Mouse (Mus musculus) lung, postnatal 0 days (tissue): ENCODE results near the gene Celf2. TPM values are rescaled to one million over a fixed set of nuclear protein-coding genes. Genes with fewer than 3 reads are reported as not detected.

Experiments used
- ATAC-seq: fragments of 200-750 bp; cut with Nextera tagmentation; 2 replicates; pipeline ENCODE4 v1.8.0; 2017; ENCODE audit warnings: moderate library complexity
- DNase-seq: peaks from one replicate; pipeline ENCODE4 v3.0.0-alpha.2; 2016; ENCODE audit warnings: low spot score
- H3K27ac ChIP-seq: fragments of 300-500 bp; sonication (generic); 2 replicates; pipeline ENCODE4 v1.5.1; 2014; ENCODE audit warnings: antibody characterized with exemption, mild to moderate bottlenecking, low read length, mixed read lengths
- H3K27me3 ChIP-seq: fragments of 300-500 bp; sonication (generic); replicated peaks from 2 replicates; pipeline ENCODE4 v1.6.1; 2014; ENCODE audit warnings: low read length, mixed read lengths; ENCODE audit not compliant: insufficient read depth
- H3K36me3 ChIP-seq: fragments of 300-500 bp; sonication (generic); 2 replicates; pipeline ENCODE4 v1.6.1; 2014; ENCODE audit warnings: low read length, mixed read lengths; ENCODE audit not compliant: insufficient read depth
- H3K4me1 ChIP-seq: fragments of 300-500 bp; sonication (generic); 2 replicates; pipeline ENCODE4 v1.6.1; 2014; ENCODE audit warnings: antibody characterized with exemption, low read depth, low read length, mixed read lengths; ENCODE audit not compliant: insufficient read depth
- H3K4me2 ChIP-seq: fragments of 300-500 bp; sonication (generic); replicated peaks from 2 replicates; pipeline ENCODE4 v1.6.1; 2014; ENCODE audit warnings: low read depth, mild to moderate bottlenecking, low read length, moderate library complexity, mixed read lengths
- H3K4me3 ChIP-seq: fragments of 300-500 bp; sonication (generic); 2 replicates; pipeline ENCODE4 v1.5.1; 2014; ENCODE audit warnings: low read depth, low read length
- H3K9ac ChIP-seq: fragments of 300-500 bp; sonication (generic); replicated peaks from 2 replicates; pipeline ENCODE4 v1.6.1; 2014; ENCODE audit warnings: low read depth, mild to moderate bottlenecking
- H3K9me3 ChIP-seq: fragments of 300-500 bp; sonication (generic); 2 replicates; pipeline ENCODE4 v1.6.1; 2016; ENCODE audit warnings: low read length, mixed read lengths
- CTCF ChIP-seq: IDR thresholded peaks from 2 replicates; pipeline ENCODE4 v1.5.1; 2016; ENCODE audit warnings: antibody characterized with exemption, mild to moderate bottlenecking
- EP300 ChIP-seq: IDR thresholded peaks from 2 replicates; pipeline ENCODE4 v1.6.1; 2016; ENCODE audit warnings: antibody characterized with exemption, mild to moderate bottlenecking, control low read depth
- WGBS: fragments of 180-500 bp; shearing (Covaris S2); extraction: QIAGEN DNeasy Blood & Tissue Kit; methylation state at CpG from one replicate; pipeline ENCODE4 v1.1.7; 2014; 5-methylcytosine and 5-hydroxymethylcytosine counted together
- polyA plus RNA-seq: library from polyadenylated mRNA; unstranded; fragments of >200 nt; fragmentation: Nextera tagmentation; extraction: Ambion mirVana; gene quantifications from 2 replicates; pipeline ENCODE4 v1.2.1, GENCODE M21; 2015

Gene Celf2
- polyA plus RNA-seq, 1 experiment from 2014 or later: 49.6 TPM

GRCm38 (mm10) chr2:6871281-6872130 lies 637.9 kb downstream of the Celf2 start:
- 3% methylated on average over 35 of the region's 40 CpGs for WGBS
- Histone ChIP-seq H3K4me1 (no peaks in the 10 kb centered on the region), H3K4me2 (peak overlapping the region; percentile 97), H3K27ac (peak overlapping the region; percentile 91), H3K4me3 (peak overlapping the region; percentile 79), H3K27me3 (no peaks in the 10 kb centered on the region), H3K9ac (peak overlapping the region; percentile 86), H3K9me3 (no peaks in the 10 kb centered on the region), H3K36me3 (no peaks in the 10 kb centered on the region)
- TF ChIP-seq EP300 (no peak), CTCF (no peak)
- ATAC-seq (peak; percentile 56), DNase-seq (peak; percentile 48)

DNA sequence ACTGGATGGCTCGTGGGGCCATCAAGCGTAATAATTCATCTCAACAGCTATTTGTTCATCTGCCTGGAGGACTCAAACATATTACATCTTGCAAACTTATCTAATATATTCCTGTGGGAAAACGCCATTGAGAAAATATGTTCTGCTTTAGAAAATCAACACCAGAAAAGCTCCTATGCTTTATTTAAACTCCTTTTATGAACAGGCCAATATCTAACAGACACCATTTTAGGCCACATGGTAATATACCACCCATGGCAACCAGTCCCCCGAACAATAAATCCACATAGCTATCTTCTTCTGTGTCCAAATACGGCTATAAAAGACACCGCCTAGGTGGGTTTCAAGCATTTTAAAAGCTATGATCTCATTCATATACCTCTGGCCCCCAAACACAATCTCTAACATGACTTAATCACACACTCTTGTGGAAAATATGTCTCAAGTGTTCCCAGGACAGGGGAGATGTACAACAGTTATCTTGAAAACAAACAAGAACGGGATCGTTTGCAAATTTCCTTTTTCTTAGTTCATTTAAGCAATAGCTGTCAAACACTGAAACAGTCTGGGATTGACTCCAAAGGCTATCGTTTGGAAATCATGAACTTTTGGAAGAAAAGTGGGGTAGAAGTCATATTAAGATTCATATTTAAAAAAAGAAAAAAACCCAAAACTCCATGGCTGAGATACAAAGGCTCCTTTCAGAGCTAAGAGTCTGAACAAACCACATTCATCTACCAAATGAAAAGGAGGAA lies 639.2 kb downstream of the Celf2 start:
- Histone ChIP-seq H3K9ac (no peak overlapping the region), H3K9me3 (no peaks in the 10 kb centered on the region), H3K36me3 (no peaks in the 10 kb centered on the region), H3K4me2 (peak overlapping the region; percentile 12; the same call in 1 of the 2 replicates), H3K27me3 (no peaks in the 10 kb centered on the region), H3K4me1 (no peaks in the 10 kb centered on the region), H3K4me3 (no peak overlapping the region), H3K27ac (no peak overlapping the region)
- 65% methylated on average over 9 of the region's 9 CpGs for WGBS
- ATAC-seq: no peak
- TF ChIP-seq CTCF (no peak), EP300 (peak; percentile 28; the same call in 1 of the 2 replicates)
- peak; percentile 69 for DNase-seq

DNA sequence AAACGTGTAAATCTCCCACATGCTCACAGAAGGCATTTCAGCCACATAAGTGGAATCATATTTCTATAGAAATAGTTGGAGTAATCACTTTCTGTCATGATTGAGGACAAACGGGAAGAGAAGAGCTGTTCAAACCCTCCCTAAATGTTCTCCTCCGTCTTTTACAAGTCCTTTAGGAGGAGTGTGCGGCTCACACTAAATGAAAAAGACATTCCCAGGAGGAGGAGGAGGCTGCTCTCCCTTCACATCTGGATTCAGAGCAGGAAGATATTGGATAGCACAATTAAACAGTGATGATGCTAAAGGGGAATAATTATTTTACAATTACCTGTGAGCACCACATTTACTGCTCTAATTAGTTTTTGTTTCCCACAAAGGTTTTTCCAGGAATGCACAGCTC lies 642.1 kb downstream of the Celf2 start:
- Histone ChIP-seq H3K9ac (no peak overlapping the region), H3K4me1 (no peaks in the 10 kb centered on the region), H3K36me3 (no peaks in the 10 kb centered on the region), H3K4me3 (no peak overlapping the region), H3K4me2 (no peak overlapping the region), H3K9me3 (no peaks in the 10 kb centered on the region), H3K27me3 (no peaks in the 10 kb centered on the region), H3K27ac (no peak overlapping the region)
- no peak for DNase-seq
- no peak for ATAC-seq
- no peak for TF ChIP-seq CTCF
- TF ChIP-seq EP300: no peak
- 43% methylated on average over 4 of the region's 4 CpGs for WGBS

GRCm38 (mm10) chr2:6865785-6866184 lies 643.6 kb downstream of the Celf2 start:
- no peaks in the 10 kb centered on the region for H3K4me1 ChIP-seq
- H3K9ac ChIP-seq: no peak overlapping the region
- H3K27me3 ChIP-seq: no peaks in the 10 kb centered on the region
- no peaks in the 10 kb centered on the region for H3K36me3 ChIP-seq
- H3K9me3 ChIP-seq: no peaks in the 10 kb centered on the region
- H3K4me3 ChIP-seq: no peak overlapping the region
- no peak overlapping the region for H3K27ac ChIP-seq
- 91% methylated on average over 4 of the region's 4 CpGs for WGBS
- DNase-seq (no peak), ATAC-seq (no peak)
- H3K4me2 ChIP-seq: no peak overlapping the region
- TF ChIP-seq CTCF: no peak
- TF ChIP-seq EP300: no peak

DNA sequence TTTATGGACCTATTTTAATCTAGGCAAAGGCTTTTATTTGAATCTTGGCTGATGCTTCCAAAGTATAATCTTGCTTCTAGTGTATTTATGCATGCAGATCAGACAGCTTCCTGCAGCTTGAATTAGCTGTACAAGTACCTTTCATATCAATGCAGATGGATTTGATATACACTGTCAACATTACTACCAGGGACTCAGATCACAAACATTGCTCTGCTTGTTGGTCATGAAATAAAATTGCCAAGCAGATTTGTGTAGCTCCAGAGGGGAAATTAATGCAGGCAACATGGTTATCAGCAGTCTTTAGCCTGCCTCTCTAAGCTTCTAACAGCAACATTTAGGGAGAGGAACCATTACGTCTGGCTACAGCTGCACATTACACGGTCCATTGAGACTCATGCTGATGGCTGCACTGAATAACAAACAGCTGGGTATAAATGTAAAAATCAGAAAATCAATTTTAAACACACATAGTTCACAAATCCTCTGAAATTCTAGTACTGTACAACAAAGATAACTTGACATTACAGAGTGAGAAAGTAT lies 659.2 kb downstream of the Celf2 start:
- no peaks in the 10 kb centered on the region for H3K9me3 ChIP-seq
- H3K9ac ChIP-seq: no peak overlapping the region
- no peak for ATAC-seq

DNA sequence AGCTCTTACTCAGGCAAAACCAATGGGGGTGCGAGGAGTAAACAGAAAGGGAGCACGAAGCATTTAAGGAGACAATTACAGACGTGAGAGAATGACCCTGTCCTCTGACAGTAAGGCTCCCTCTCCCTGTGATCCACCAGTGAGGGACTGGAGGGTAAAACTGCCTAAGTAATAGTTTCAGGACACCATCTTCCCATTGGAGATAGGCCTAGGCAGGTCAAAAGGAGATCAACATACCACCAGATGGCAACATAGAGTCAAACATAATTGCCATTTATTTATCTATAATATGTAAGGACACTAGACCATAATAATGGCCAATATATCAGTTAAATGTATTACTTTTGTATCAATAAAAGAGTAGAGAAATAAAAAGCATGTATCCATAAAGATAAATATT lies 660.0 kb downstream of the Celf2 start:
- no peak overlapping the region for H3K4me2 ChIP-seq
- DNase-seq (peak; percentile 29), ATAC-seq (no peak)
- H3K36me3 ChIP-seq: no peaks in the 10 kb centered on the region
- H3K27ac ChIP-seq: no peak overlapping the region
- no peaks in the 10 kb centered on the region for H3K27me3 ChIP-seq
- no peak overlapping the region for H3K4me3 ChIP-seq
- peak; percentile 59 for TF ChIP-seq CTCF
- no peak for TF ChIP-seq EP300
- 59% methylated on average over 3 of the region's 3 CpGs for WGBS
- H3K9ac ChIP-seq: no peak overlapping the region
- H3K9me3 ChIP-seq: no peaks in the 10 kb centered on the region
- no peaks in the 10 kb centered on the region for H3K4me1 ChIP-seq

More for the DNA sequence above, 659.2 kb downstream of the Celf2 start:
- WGBS: 81% methylated on average over 2 of the region's 2 CpGs
- H3K36me3 ChIP-seq: no peaks in the 10 kb centered on the region
- TF ChIP-seq EP300 (no peak), CTCF (no peak)
- no peak for DNase-seq
- no peaks in the 10 kb centered on the region for H3K4me1 ChIP-seq
- H3K27ac ChIP-seq: no peak overlapping the region
- no peak overlapping the region for H3K4me3 ChIP-seq
- H3K27me3 ChIP-seq: no peaks in the 10 kb centered on the region
- no peak overlapping the region for H3K4me2 ChIP-seq
